Mouse (Mus musculus): ENCODE data around the gene Pir. TPM values are rescaled to one million over a fixed set of nuclear protein-coding genes. Genes with fewer than 3 reads are reported as not detected.
A peak's percentile ranks its signal among the peaks of the same experiment; 100 is the strongest.

Gene Pir
- total and polyA plus RNA-seq, 2 experiments from 2014 or later: 0.94 to 7.8 TPM

- Histone ChIP-seq H3K9ac (replicated peaks; ENCODE audit: low read length) (peak within 1 kb of the TSS; percentile 61), H3K9me3 (ENCODE audit: low read length) (no peaks in the 10 kb centered on the region), H3K27ac (peak within 1 kb of the TSS; percentile 70), H3K27me3 (ENCODE audit: insufficient read depth, low read length) (no peaks in the 10 kb centered on the region), H3K4me3 (ENCODE audit: low read length) (peak within 1 kb of the TSS; percentile 54), H3K4me1 (ENCODE audit: insufficient read depth, low read length) (no peaks in the 10 kb centered on the region), H3K36me3 (ENCODE audit: insufficient read depth, low read length) (no peaks in the 10 kb centered on the region), H3K4me2 (ENCODE audit: low read depth, low read length) (peak within 1 kb of the TSS; percentile 64)
- ATAC-seq (peak; percentile 100), DNase-seq (ENCODE audit: low spot score) (peak; percentile 95)
- 28% methylated on average over 40 of the region's 40 CpGs for WGBS
- no peak for TF ChIP-seq CTCF (IDR thresholded peaks at IDR 0.05; ENCODE audit: low read depth)
Observed at GRCm38 (mm10) chrX:164419471-164419939, 150.3 kb downstream of the Pir start, which contains the start of gene Piga. TSS of gene Piga (plus strand) at chrX:164419787.

- Histone ChIP-seq H3K4me2 (ENCODE audit: low read depth, low read length) (peak overlapping the region; percentile 64), H3K27me3 (ENCODE audit: insufficient read depth, low read length) (no peaks in the 10 kb centered on the region), H3K27ac (peak overlapping the region; percentile 70), H3K9me3 (ENCODE audit: low read length) (no peaks in the 10 kb centered on the region), H3K4me3 (ENCODE audit: low read length) (peak overlapping the region; percentile 54), H3K4me1 (ENCODE audit: insufficient read depth, low read length) (no peaks in the 10 kb centered on the region), H3K9ac (replicated peaks; ENCODE audit: low read length) (peak overlapping the region; percentile 61), H3K36me3 (ENCODE audit: insufficient read depth, low read length) (no peaks in the 10 kb centered on the region)
- no peak for TF ChIP-seq CTCF (IDR thresholded peaks at IDR 0.05; ENCODE audit: low read depth)
- no peak; the same call in 1 of the 2 replicates for ATAC-seq
- DNase-seq (ENCODE audit: low spot score): no peak
- WGBS: 35% methylated on average over 13 of the region's 13 CpGs
Observed at GRCm38 (mm10) chrX:164419955-164420354, 150.8 kb downstream of the Pir start.

GRCm38 (mm10) chrX:164420518-164420917 is 151.3 kb downstream of the Pir start:
- no peak overlapping the region for H3K9ac ChIP-seq (replicated peaks; ENCODE audit: low read length)

More at GRCm38 (mm10) chrX:164420518-164420917, 151.3 kb downstream of the Pir start:
- no peaks in the 10 kb centered on the region for H3K27me3 ChIP-seq (ENCODE audit: insufficient read depth, low read length)
- no peak for DNase-seq (ENCODE audit: low spot score)
- peak overlapping the region; percentile 54 for H3K4me3 ChIP-seq (ENCODE audit: low read length)
- TF ChIP-seq CTCF (IDR thresholded peaks at IDR 0.05; ENCODE audit: low read depth): no peak
- 65% methylated on average over 3 of the region's 3 CpGs for WGBS
- no peaks in the 10 kb centered on the region for H3K36me3 ChIP-seq (ENCODE audit: insufficient read depth, low read length)
- no peaks in the 10 kb centered on the region for H3K9me3 ChIP-seq (ENCODE audit: low read length)
- H3K27ac ChIP-seq: no peak overlapping the region
- no peaks in the 10 kb centered on the region for H3K4me1 ChIP-seq (ENCODE audit: insufficient read depth, low read length)
- H3K4me2 ChIP-seq (ENCODE audit: low read depth, low read length): peak overlapping the region; percentile 64
- no peak for ATAC-seq

Other genes with a start within 250 kb of the Pir start
- gene Car5b, start 241.4 kb upstream of the Pir start, total RNA-seq (2014; rRNA removed): 4.8 and 5.3 TPM in 2 replicates
- gene Car5b, start 241.4 kb upstream of the Pir start, polyA plus RNA-seq (2015; fragmentation: Nextera tagmentation; extraction: Ambion mirVana): 1.8 and 1.9 TPM in 2 replicates
- gene Siah1b, start 192.9 kb upstream of the Pir start, total RNA-seq (2014; rRNA removed): 9.8 and 16.1 TPM in 2 replicates
- 18.4 and 18.8 TPM in 2 replicates for gene Siah1b, start 192.9 kb upstream of the Pir start, polyA plus RNA-seq (2015; fragmentation: Nextera tagmentation; extraction: Ambion mirVana)
- gene Cltrn, start 180.5 kb upstream of the Pir start, total RNA-seq (2014; rRNA removed): not detected in 2 replicates
- 0.23 TPM in 1 of 2 replicates, not detected in the other for gene Cltrn, start 180.5 kb upstream of the Pir start, polyA plus RNA-seq (2015; fragmentation: Nextera tagmentation; extraction: Ambion mirVana)
- gene Ace2, start 130.0 kb upstream of the Pir start, total RNA-seq (2014; rRNA removed): 0.10 and 0.14 TPM in 2 replicates
- 1.3 and 1.6 TPM in 2 replicates for gene Ace2, start 130.0 kb upstream of the Pir start, polyA plus RNA-seq (2015; fragmentation: Nextera tagmentation; extraction: Ambion mirVana)
- gene Bmx, start 11.2 kb upstream of the Pir start, total RNA-seq (2014; rRNA removed): 0.89 and 1.0 TPM in 2 replicates
- gene Bmx, start 11.2 kb upstream of the Pir start, polyA plus RNA-seq (2015; fragmentation: Nextera tagmentation; extraction: Ambion mirVana): 0.39 and 0.49 TPM in 2 replicates
- not detected in 2 replicates for gene Vegfd, start 104.0 kb downstream of the Pir start, total RNA-seq (2014; rRNA removed)
- gene Vegfd, start 104.0 kb downstream of the Pir start, polyA plus RNA-seq (2015; fragmentation: Nextera tagmentation; extraction: Ambion mirVana): 0.29 and 0.33 TPM in 2 replicates
- 2.4 and 3.4 TPM in 2 replicates for gene Piga, start 150.4 kb downstream of the Pir start, total RNA-seq (2014; rRNA removed)
- 3.0 and 3.1 TPM in 2 replicates for gene Piga, start 150.4 kb downstream of the Pir start, polyA plus RNA-seq (2015; fragmentation: Nextera tagmentation; extraction: Ambion mirVana)
- gene Asb11, start 167.6 kb downstream of the Pir start, total RNA-seq (2014; rRNA removed): not detected in 2 replicates
- not detected in 2 replicates for gene Asb11, start 167.6 kb downstream of the Pir start, polyA plus RNA-seq (2015; fragmentation: Nextera tagmentation; extraction: Ambion mirVana)
- not detected in 2 replicates for gene Asb9, start 237.0 kb downstream of the Pir start, total RNA-seq (2014; rRNA removed)
- not detected in 2 replicates for gene Asb9, start 237.0 kb downstream of the Pir start, polyA plus RNA-seq (2015; fragmentation: Nextera tagmentation; extraction: Ambion mirVana)